Mouse (Mus musculus) layer of hippocampus, adult 11-12 months (tissue): ENCODE results near the gene Zfp990.
"Not testable (repeated sequence)": the region's sequence is repeated elsewhere in the genome, so short reads cannot be mapped to it uniquely, and the experiment has no call there.

Source experiments
- DNase-seq: peaks from one replicate; pipeline ENCODE4 v3.0.0; 2022; ENCODE audit warnings: low spot score

Gene Zfp990

GRCm38 (mm10) chr4:145510459-145510858 is at the start of gene Zfp990:
TSS of gene Zfp990 (plus strand) at chr4:145510759.
- DNase-seq = not testable (repeated sequence)

DNA sequence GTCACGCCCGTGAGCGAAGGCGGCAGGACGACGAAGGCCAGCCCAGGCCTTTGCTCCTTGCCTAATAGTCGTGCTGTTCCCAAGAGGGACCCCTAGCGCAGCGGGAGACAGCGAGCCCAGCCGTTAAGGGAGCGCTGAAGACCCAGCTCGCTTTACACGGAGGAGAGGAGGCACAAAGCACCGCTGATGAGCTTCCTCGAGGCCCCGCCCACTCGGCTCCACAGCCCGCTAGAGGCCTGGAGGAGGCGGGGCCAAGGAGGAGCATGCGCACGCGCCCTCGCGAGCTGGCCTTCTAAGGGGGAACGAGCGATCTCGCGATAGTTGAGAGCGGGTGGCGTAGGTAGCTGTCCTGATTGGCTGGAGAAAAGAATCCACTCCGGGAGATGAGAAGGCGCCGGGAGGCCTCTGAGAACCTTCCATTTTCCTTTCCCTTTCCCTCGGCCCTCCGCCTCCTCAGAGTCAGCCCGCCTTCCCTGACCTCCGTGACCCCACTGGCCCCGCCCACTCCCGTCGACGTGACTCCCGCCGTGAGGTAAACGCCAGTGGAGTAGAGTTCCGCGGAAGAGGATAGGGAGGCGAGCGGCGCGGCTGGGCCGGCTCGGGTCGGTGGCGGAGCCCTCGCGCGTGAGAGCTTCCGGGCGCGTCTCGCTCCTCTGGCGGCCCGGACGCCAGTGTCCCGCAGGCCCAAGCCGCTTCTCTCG is 46.9 kb upstream of the Zfp990 start:
- not testable (repeated sequence) for DNase-seq

GRCm38 (mm10) chr4:145478128-145478527 is 32.4 kb upstream of the Zfp990 start:
- no peak for DNase-seq

DNA sequence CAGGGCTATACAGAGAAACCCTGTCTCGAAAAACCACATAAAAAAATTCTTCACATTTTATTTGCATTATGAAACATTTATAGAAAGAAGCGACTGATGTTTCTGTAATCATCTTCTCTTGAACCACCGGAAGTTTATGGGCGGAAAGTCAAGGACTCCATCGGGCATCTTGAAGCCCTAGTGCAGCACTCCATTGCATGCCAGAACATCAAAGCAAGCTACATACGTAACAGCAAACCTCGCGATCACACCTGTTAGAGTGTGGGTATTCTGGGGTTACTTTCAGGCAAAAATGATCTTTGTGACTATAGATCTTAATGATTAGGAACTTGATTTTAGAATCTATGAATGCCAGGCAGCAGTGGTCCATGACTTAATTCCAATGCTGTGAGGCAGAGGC is 29.9 kb upstream of the Zfp990 start:
- DNase-seq = not testable (repeated sequence)

GRCm38 (mm10) chr4:145489396-145489795 is 21.2 kb upstream of the Zfp990 start:
- DNase-seq = no peak

DNA sequence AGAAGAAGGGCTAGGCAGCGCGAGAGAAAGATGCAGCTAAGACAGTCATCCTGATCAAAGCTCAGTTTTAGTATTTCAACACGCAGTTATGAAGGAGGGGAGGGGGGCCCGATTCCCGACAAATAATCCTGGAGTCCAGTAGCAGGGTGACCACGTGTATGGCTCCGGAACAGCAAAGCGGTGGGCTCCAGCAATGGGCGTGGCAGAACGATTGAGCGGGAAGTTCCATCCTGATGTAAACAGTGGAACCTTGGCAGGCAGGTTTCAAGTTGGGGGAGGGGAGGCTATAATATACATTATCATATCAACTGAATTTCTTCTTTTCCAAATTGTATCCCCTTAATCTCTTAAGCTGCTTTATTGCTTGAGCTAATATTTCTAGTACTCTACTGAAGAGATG is 18.4 kb upstream of the Zfp990 start:
- no peak for DNase-seq

DNA sequence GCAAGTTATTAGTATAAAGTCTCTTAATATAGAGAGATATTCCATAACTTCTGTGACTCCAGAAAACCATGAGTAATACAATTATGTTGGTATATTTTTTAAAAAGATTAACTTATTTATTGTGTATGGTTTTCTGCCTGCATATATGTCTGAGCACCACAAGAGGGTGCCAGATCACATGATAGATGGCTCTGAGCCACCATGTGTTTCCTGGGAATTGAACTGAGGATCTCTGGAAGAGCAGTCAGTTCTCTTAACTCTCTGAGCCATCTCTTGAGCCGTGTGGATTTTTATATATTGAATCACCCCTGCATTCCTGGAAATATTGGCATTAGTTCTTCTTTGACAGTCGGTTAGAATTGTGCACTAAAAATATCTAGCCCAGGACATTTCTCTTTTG is 17.2 kb upstream of the Zfp990 start:
- not testable (repeated sequence) for DNase-seq

GRCm38 (mm10) chr4:145514637-145515036 is 4.1 kb downstream of the Zfp990 start:
- not testable (repeated sequence) for DNase-seq

DNA sequence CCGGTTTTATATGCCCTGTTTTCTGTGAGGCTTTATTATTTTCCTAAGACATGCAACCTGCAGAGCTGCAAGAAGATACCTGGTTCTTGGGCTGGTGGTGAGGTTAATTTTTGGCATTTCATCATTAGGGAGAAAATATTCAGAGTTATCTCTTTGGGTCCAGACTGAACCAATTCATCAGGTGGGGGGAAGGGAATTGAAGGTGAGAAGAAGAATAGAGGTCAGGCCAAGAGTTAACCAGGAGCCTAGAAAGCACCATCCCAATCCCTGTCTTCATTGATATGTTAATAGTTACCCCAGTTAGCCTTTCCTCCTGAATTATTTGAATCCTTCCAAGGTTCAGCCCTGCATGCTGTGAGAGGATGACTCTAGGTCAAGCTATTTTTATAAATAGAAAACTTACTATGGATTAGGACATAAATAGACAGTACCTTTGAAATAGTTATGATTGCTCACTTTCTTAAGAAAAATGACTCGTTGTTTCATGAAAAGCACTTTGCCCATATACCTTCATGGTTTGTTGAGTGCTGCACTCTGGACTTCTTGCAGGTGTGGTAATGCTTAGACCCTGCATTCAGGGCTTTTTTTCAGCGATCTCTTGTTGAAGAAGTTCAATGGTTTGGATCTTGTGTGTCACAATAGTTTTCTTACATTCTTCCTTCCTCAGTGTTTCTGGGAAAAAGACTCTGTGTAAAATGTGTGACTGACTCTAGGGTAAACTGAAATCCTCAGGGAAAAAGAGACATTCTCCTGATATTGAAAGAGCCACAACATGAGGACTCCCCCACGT is 5.4 kb downstream of the Zfp990 start:
- DNase-seq = not testable (repeated sequence)

GRCm38 (mm10) chr4:145517391-145517790 is 6.8 kb downstream of the Zfp990 start:
- not testable (repeated sequence) for DNase-seq

DNA sequence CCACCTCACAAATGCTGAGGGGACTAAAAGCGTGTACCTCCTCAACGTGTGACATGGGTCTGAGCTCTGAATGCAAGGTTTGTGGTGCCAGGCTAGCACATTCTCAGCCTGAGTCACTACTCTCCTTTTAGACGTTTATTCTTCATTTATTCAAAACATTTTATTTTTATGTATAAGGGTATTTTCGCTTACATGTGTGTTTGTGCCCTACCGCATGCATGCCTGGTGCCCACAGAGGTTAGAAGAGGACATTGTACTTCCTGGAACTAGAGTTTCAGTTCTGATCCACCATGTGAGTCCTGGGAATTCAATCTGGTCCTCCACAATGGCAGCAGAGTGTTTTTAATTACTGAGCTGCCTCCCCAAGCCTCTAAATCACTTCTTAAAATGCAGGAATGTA is 33.3 kb downstream of the Zfp990 start:
- DNase-seq = not testable (repeated sequence)

DNA sequence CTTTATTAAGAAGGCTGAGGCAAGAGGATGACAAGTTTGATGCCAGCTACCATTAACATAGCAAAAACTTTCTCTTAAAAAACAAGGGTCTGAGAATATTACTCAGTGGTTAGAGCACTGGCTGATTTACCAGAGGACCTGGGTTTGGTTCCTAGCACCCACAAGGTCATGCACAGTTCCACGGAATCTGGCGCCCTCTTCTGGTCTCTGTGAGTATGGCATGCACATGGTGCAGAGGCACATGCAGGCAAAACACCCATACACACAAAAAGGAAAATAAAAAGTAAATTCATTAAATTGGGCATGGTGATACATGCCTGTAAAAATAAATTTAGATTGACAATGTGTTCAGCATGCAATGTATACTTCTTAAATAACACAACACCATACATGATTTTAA is 34.5 kb downstream of the Zfp990 start:
- not testable (repeated sequence) for DNase-seq

DNA sequence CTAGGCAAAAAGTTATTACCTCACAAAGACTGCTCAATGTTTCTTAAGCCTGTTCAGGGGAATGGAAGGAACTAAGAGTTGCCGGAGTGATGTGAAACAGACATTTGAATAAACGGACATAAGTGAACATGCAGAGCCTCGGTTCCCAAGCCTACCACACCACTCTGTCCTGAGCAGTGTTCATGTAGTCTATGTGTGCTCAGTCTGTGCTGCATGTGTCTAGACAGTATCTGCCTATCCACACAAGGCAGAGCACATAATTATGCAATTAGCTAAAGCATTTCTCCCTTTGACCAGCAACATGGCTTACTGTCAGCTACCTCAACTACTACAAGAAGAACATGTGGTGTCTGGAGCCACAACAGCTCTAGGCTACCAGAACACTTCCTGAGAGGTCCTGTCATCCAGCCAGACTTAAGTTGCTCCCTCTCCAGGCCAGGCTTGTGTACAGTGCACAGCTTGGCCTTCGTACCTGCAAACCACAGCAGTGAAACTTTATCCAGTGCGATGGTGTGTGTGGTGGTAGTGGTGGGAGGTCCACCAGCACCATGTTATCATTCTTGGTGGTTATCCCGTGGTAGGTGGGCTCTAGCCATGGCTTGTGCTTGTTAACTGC is 35.3 kb downstream of the Zfp990 start:
- DNase-seq = not testable (repeated sequence)

DNA sequence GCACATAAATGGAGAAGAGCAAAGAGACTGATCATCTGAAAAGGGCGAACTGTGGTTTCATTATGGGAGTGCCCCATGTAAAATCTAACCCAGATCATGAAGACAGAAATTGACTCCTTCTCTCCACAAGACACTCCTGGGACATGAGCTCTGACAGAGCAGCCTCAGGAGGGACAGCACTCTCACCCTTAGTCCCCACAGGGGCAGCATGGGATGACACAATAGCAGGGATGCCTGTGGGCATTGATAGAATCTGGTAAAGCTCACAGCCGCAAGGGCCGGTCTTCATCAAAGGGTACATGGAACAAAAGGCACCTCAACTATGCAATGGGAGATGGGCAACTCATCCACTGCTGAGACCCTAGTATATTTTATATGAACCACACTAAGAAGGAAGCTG is 35.9 kb downstream of the Zfp990 start:
- DNase-seq = not testable (repeated sequence)

DNA sequence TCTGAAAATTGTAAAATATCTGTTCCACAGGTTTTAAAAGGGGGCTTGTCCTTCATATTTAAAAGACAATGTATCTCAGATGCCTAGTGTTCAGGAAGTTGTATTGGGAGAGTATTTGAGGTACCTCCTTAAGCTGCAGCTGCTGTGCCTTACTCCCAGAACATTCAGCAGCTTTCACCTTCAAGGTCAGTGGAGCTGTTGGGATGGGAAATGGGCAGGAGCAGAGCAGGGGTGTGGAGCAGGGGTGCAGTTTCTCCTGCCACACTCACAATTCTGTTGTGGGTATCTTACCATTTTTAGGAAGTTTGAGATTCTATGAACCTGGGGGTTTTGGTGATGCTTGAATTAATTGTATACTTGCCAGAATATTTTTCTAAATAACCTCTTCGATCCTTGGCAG is 46.1 kb downstream of the Zfp990 start:
- DNase-seq = no peak

- DNase-seq = no peak
Observed at GRCm38 (mm10) chr4:145559505-145560099, 49.0 kb downstream of the Zfp990 start.

DNA sequence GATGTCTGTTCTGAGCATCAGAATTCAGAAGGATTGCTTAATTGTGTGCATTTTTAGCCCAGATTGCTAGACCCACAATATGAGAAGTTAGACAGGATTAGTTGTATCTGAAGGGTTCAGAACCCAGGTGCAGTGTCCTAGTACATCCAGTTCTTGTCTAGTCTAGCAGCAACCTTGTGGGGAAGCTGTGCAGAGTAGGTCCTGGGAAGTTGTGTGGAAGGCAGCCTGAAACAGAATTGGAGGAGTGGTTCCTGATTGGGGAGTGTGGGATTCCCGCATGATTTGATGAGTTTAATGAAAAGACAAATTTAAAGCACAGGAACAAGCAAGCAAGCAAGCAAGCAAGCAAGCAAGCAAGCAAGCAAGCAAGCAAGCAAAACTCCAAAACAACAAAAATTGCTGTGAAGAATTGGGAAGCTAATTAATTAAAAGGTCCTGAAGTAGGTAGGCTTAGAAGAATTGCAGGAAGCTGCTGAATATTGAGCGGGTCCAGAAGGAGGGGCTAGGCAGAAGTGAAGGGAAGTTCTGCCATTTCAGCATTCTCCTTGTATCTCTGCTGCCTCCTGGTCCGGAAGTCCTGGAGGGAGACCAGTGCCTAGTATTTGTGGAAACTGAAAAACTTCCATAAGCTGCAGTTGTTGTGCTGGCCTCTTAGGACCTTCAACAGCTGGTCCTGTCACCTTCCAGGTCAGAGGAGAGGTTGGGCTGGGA is 53.7 kb downstream of the Zfp990 start:
- DNase-seq = no peak

DNA sequence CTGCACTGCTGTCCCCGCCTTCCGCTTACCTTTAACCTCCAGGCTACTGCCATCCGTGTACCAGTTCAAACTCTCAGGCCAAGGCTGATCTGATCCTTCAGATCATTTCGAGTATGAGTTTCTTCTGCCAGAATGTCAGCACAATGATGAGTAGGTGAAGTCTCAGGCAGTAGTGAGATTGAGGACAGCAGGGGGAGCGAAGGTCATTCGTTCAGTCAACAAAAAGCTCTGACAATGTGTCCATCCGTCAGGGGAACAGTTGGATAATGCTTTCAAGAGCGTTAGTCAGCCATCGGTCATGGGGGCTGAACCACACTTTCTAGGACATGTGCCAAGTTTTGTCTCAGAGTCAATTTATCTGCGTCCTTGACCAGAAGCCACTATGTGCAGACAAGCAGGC is 59.9 kb downstream of the Zfp990 start:
- not testable (repeated sequence) for DNase-seq

- not testable (repeated sequence) for DNase-seq
Observed at GRCm38 (mm10) chr4:145576623-145577022, 66.1 kb downstream of the Zfp990 start.

- not testable (repeated sequence) for DNase-seq
Observed at GRCm38 (mm10) chr4:145580333-145580732, 69.8 kb downstream of the Zfp990 start.

DNA sequence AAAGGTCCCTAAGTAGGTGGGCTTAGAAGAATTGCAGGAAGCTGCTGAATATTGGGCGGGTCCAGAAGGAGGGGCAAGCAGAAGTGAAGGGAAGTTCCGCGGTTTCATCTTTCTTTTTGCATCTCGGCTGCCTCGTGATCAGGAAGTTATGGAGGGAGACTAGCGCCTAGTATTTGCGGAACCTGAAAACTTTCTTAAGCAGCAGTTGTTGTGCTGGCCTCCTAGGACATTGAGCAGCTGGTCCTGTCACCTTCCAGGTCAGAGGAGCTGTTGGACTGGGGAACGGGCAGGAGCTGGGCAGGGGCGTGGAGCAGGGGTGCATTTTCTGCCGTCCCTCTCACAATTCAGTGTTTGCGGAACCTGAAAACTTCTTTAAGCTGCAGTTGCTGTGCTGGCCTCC is 74.5 kb downstream of the Zfp990 start, which contains the start of gene Gm13212:
Gm13212 (plus strand) TSS at position 89 of the 400 bp plus-strand sequence.
- DNase-seq = not testable (repeated sequence)

DNA sequence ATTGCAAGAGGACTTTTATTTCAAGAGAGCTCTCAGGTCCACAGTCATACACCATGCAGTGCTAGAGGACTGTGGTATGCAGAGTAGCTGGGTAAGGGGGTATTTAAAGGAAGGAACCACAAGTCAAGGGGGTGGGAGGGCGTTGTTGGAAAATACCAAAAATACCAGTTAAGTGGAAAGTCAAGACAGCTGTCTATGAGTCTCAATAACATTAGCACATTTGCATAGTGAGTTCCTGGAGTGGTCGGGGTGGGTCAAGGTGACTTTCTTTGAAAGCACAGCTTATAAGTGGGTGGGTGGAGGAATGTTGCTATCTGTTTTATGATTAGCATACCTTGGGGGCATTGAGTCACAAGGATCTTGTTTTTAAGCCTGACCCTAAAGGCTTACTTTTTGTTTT is 75.5 kb downstream of the Zfp990 start:
- not testable (repeated sequence) for DNase-seq
